Mouse (Mus musculus) granulocyte monocyte progenitor cell, adult 5-6 weeks (primary cell): ENCODE results near the gene C730034F03Rik. TPM values are rescaled to one million over a fixed set of nuclear protein-coding genes. Genes with fewer than 3 reads are reported as not detected.

Experiments used
- ATAC-seq: replicated peaks from 2 replicates; pipeline ENCODE4 v1.8.0; 2016; ENCODE audit warnings: mild to moderate bottlenecking, moderate TSS enrichment, inconsistent platforms; ENCODE audit not compliant: poor library complexity, severe bottlenecking
- total RNA-seq, 2 experiments: library from RNA; stranded (forward) in 1 of 2; stranded (reverse) in 1 of 2; fragments of 200-712, 200-1000 nt in 1 of 2; fragments of >200 nt in 1 of 2; fragmentation: Nextera tagmentation in 1 of 2; gene quantifications; 2 replicates each; pipeline ENCODE4 v1.2.3; 2014 to 2017

C730034F03Rik gene
- total RNA-seq, 2 experiments from 2014 or later = 2.7 TPM; not detected in 1

GRCm38 (mm10) chr15:89431271-89431670 lies 1.9 kb downstream of the C730034F03Rik start:
- ATAC-seq = no peak

- no peak for ATAC-seq
These were observed 2.4 kb downstream of the C730034F03Rik start for GRCm38 (mm10) chr15:89431806-89432205.

- ATAC-seq = no peak
These were observed 3.6 kb downstream of the C730034F03Rik start for GRCm38 (mm10) chr15:89432946-89433345.

GRCm38 (mm10) chr15:89434136-89434535 lies 4.7 kb downstream of the C730034F03Rik start:
- no peak for ATAC-seq

- ATAC-seq = 0 out of 2 replicates have a peak, but pooled peaks have one; percentile 20
These were observed 6.5 kb downstream of the C730034F03Rik start for GRCm38 (mm10) chr15:89435878-89436277.

- ATAC-seq = peak; percentile 25; the same call in 1 of the 2 replicates
These were observed 13.2 kb downstream of the C730034F03Rik start for GRCm38 (mm10) chr15:89442486-89443070.

GRCm38 (mm10) chr15:89452906-89453864 lies 23.8 kb downstream of the C730034F03Rik start:
- peak; percentile 96 for ATAC-seq

- ATAC-seq = no peak
These were observed 24.6 kb downstream of the C730034F03Rik start, which contains the start of gene Mapk8ip2 for GRCm38 (mm10) chr15:89453865-89454478. Gene Mapk8ip2, plus strand, starts transcription at chr15:89453913.

GRCm38 (mm10) chr15:89454857-89455256 lies 25.5 kb downstream of the C730034F03Rik start:
- ATAC-seq = no peak

- ATAC-seq = no peak
These were observed 26.3 kb downstream of the C730034F03Rik start for GRCm38 (mm10) chr15:89455642-89456041.

- peak; percentile 44 for ATAC-seq
These were observed 29.6 kb downstream of the C730034F03Rik start for GRCm38 (mm10) chr15:89458942-89459341.

GRCm38 (mm10) chr15:89459821-89460220 lies 30.4 kb downstream of the C730034F03Rik start:
- no peak for ATAC-seq

- no peak for ATAC-seq
These were observed 30.9 kb downstream of the C730034F03Rik start for GRCm38 (mm10) chr15:89460298-89460697.

- no peak for ATAC-seq
These were observed 31.9 kb downstream of the C730034F03Rik start for GRCm38 (mm10) chr15:89461321-89461720.

GRCm38 (mm10) chr15:89462176-89462575 lies 32.8 kb downstream of the C730034F03Rik start:
- ATAC-seq = no peak

GRCm38 (mm10) chr15:89463334-89464235 lies 34.2 kb downstream of the C730034F03Rik start:
- peak; percentile 53; the same call in 1 of the 2 replicates for ATAC-seq

- no peak for ATAC-seq
These were observed 35.7 kb downstream of the C730034F03Rik start for GRCm38 (mm10) chr15:89465052-89465451.

- peak; percentile 65; the same call in 1 of the 2 replicates for ATAC-seq
These were observed 39.2 kb downstream of the C730034F03Rik start for GRCm38 (mm10) chr15:89468577-89468976.

- no peak for ATAC-seq
These were observed 42.1 kb downstream of the C730034F03Rik start for GRCm38 (mm10) chr15:89471476-89471875.

GRCm38 (mm10) chr15:89473370-89473769 lies 44.0 kb downstream of the C730034F03Rik start:
- no peak for ATAC-seq
